Mouse (Mus musculus) testis, adult 2 months (tissue): Measurements from ENCODE around the gene Lgr4.

Experiments
- CTCF ChIP-seq: fragments of 200-500 bp; IDR thresholded peaks from 2 replicates; pipeline ENCODE4 v1.5.1; 2012; ENCODE audit warnings: low read depth, mild to moderate bottlenecking, inconsistent platforms, low read length, moderate library complexity; ENCODE audit not compliant: control insufficient read depth, insufficient read depth, insufficient replicate concordance
- POLR2A ChIP-seq: fragments of 200-500 bp; IDR thresholded peaks from 2 replicates; pipeline ENCODE4 v1.6.1; 2012; ENCODE audit warnings: low read depth, mild to moderate bottlenecking, inconsistent platforms, low read length, moderate library complexity; ENCODE audit not compliant: control insufficient read depth

DNA sequence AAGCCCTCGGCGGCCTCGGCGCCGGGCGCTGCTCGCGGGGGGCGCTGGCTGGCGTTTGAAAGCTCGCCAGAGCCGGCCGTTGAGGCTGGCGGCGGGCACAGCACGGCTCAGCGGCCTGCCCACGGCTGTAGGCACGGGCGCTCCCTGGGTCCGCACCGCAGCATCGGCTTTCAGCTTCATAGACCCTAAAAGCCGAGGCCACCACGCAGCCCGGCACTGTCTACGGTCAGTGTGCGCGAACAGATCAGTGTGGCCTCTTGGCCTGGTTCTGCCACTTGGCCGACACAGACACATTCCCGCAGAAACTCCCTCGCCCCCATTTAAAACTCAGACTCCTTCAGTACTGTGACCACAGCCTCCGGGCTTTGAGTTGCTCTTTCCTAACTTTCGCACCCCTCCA lies 26.4 kb upstream of the Lgr4 start:
- no peak for TF ChIP-seq CTCF
- no peak for TF ChIP-seq POLR2A
